Mouse (Mus musculus) limb, embryonic 13.5 days (tissue): Measurements from ENCODE around the gene Nkiras2. TPM values are rescaled to one million over a fixed set of nuclear protein-coding genes. Genes with fewer than 3 reads are reported as not detected.
"Not testable (repeated sequence)": the region's sequence is repeated elsewhere in the genome, so short reads cannot be mapped to it uniquely, and the experiment has no call there.

Source experiments
- ATAC-seq: fragments of 200-750 bp; cut with Nextera tagmentation; 2 replicates; pipeline ENCODE4 v1.8.0; 2017; ENCODE audit warnings: low read depth, moderate number of reproducible peaks, moderate TSS enrichment; ENCODE audit not compliant: low FRiP score
- H3K27ac ChIP-seq: fragments of 300-500 bp; sonication (generic); 2 replicates; pipeline ENCODE4 v1.5.1; 2015; ENCODE audit warnings: inconsistent platforms, mild to moderate bottlenecking, moderate library complexity
- H3K27me3 ChIP-seq: fragments of 300-500 bp; sonication (generic); 2 replicates; pipeline ENCODE4 v1.6.1; 2015; ENCODE audit warnings: mild to moderate bottlenecking, inconsistent platforms
- H3K36me3 ChIP-seq: fragments of 300-500 bp; sonication (generic); 2 replicates; pipeline ENCODE4 v1.6.1; 2015; ENCODE audit warnings: inconsistent platforms, mild to moderate bottlenecking, moderate library complexity
- H3K4me1 ChIP-seq: fragments of 300-500 bp; sonication (generic); 2 replicates; pipeline ENCODE4 v1.6.1; 2015; ENCODE audit warnings: inconsistent platforms
- H3K4me2 ChIP-seq: fragments of 300-500 bp; sonication (generic); replicated peaks from 2 replicates; pipeline ENCODE4 v1.6.1; 2015; ENCODE audit warnings: inconsistent platforms, mild to moderate bottlenecking, moderate library complexity
- H3K4me3 ChIP-seq: fragments of 300-500 bp; sonication (generic); 2 replicates; pipeline ENCODE4 v1.5.1; 2015; ENCODE audit warnings: moderate library complexity, mild to moderate bottlenecking, inconsistent platforms
- H3K9ac ChIP-seq: fragments of 300-500 bp; sonication (generic); 2 replicates; pipeline ENCODE4 v1.6.1; 2015; ENCODE audit warnings: mild to moderate bottlenecking, inconsistent platforms
- H3K9me3 ChIP-seq: fragments of 300-500 bp; sonication (generic); 2 replicates; pipeline ENCODE4 v1.6.1; 2016; ENCODE audit warnings: inconsistent platforms
- WGBS: fragments of 180-500 bp; shearing (Covaris S2); methylation state at CpG from one replicate; pipeline ENCODE4 v1.1.7; 2015; 5-methylcytosine and 5-hydroxymethylcytosine counted together
- polyA plus RNA-seq: library from polyadenylated mRNA; unstranded; fragments of >200 nt; fragmentation: Nextera tagmentation; extraction: Ambion mirVana; gene quantifications from 2 replicates; pipeline ENCODE4 v1.2.1, GENCODE M21; 2015

The Nkiras2 gene
- polyA plus RNA-seq, 1 experiment from 2014 or later = 81.6 TPM

GRCm38 (mm10) chr11:100604321-100605005, 14.6 kb upstream of the Nkiras2 start:
- H3K27ac ChIP-seq = peak overlapping the region; percentile 44; the same call in 1 of the 2 replicates
- H3K9ac ChIP-seq = no peak overlapping the region
- peaks cover 43% of the 10 kb centered on the region for H3K36me3 ChIP-seq
- H3K4me1 ChIP-seq = peaks cover 6% of the 10 kb centered on the region
- no peak overlapping the region for H3K4me2 ChIP-seq
- ATAC-seq = no peak
- WGBS = 72% methylated on average over 4 of the region's 4 CpGs
- H3K9me3 ChIP-seq = no peaks in the 10 kb centered on the region
- H3K27me3 ChIP-seq = no peaks in the 10 kb centered on the region
- H3K4me3 ChIP-seq = no peak overlapping the region

- no peak for ATAC-seq
- 93% methylated on average over 10 of the region's 10 CpGs for WGBS
- Histone ChIP-seq H3K4me1 (peaks cover 10% of the 10 kb centered on the region), H3K27me3 (no peaks in the 10 kb centered on the region), H3K4me2 (no peak overlapping the region), H3K9ac (no peak overlapping the region), H3K36me3 (peaks cover 33% of the 10 kb centered on the region), H3K9me3 (no peaks in the 10 kb centered on the region), H3K4me3 (no peak overlapping the region), H3K27ac (no peak overlapping the region)
Observed at GRCm38 (mm10) chr11:100605451-100605850, 13.6 kb upstream of the Nkiras2 start.

- ATAC-seq = no peak
Observed at GRCm38 (mm10) chr11:100607121-100607520, 11.9 kb upstream of the Nkiras2 start.

GRCm38 (mm10) chr11:100608796-100609195, 10.2 kb upstream of the Nkiras2 start:
- Histone ChIP-seq H3K4me1 (peaks cover 10% of the 10 kb centered on the region), H3K9ac (no peak overlapping the region), H3K4me3 (no peak overlapping the region), H3K36me3 (peaks cover 18% of the 10 kb centered on the region), H3K27me3 (no peaks in the 10 kb centered on the region), H3K9me3 (no peaks in the 10 kb centered on the region), H3K4me2 (no peak overlapping the region), H3K27ac (no peak overlapping the region)
- 79% methylated on average over 4 of the region's 4 CpGs for WGBS
- no peak for ATAC-seq

More at GRCm38 (mm10) chr11:100607121-100607520, 11.9 kb upstream of the Nkiras2 start:
- Histone ChIP-seq H3K27ac (no peak overlapping the region), H3K36me3 (peaks cover 22% of the 10 kb centered on the region), H3K4me2 (no peak overlapping the region), H3K9me3 (no peaks in the 10 kb centered on the region), H3K4me1 (peaks cover 10% of the 10 kb centered on the region), H3K27me3 (no peaks in the 10 kb centered on the region), H3K4me3 (no peak overlapping the region), H3K9ac (no peak overlapping the region)
- WGBS = 88% methylated on average over 6 of the region's 6 CpGs

GRCm38 (mm10) chr11:100609355-100609996, 9.6 kb upstream of the Nkiras2 start:
- Histone ChIP-seq H3K27ac (no peak overlapping the region), H3K36me3 (peaks cover 18% of the 10 kb centered on the region), H3K27me3 (no peaks in the 10 kb centered on the region), H3K4me2 (no peak overlapping the region), H3K4me1 (peaks cover 5% of the 10 kb centered on the region), H3K9me3 (no peaks in the 10 kb centered on the region), H3K9ac (no peak overlapping the region), H3K4me3 (no peak overlapping the region)
- WGBS = 84% methylated on average over 5 of the region's 5 CpGs
- no peak for ATAC-seq

GRCm38 (mm10) chr11:100609997-100610680, 8.9 kb upstream of the Nkiras2 start:
- H3K4me2 ChIP-seq = no peak overlapping the region
- no peak overlapping the region for H3K4me3 ChIP-seq
- no peak for ATAC-seq
- peaks cover 4% of the 10 kb centered on the region; the same call in 1 of the 2 replicates for H3K4me1 ChIP-seq
- no peaks in the 10 kb centered on the region for H3K9me3 ChIP-seq
- H3K36me3 ChIP-seq = peaks cover 18% of the 10 kb centered on the region
- WGBS = 77% methylated on average over 9 of the region's 9 CpGs
- no peaks in the 10 kb centered on the region for H3K27me3 ChIP-seq
- H3K27ac ChIP-seq = no peak overlapping the region
- no peak overlapping the region; the same call in 1 of the 2 replicates for H3K9ac ChIP-seq

GRCm38 (mm10) chr11:100611627-100612026, 7.4 kb upstream of the Nkiras2 start:
- Histone ChIP-seq H3K9me3 (no peaks in the 10 kb centered on the region), H3K4me3 (no peak overlapping the region), H3K27ac (no peak overlapping the region), H3K36me3 (peaks cover 24% of the 10 kb centered on the region), H3K4me1 (peaks cover 4% of the 10 kb centered on the region; the same call in 1 of the 2 replicates), H3K9ac (no peak overlapping the region), H3K27me3 (no peaks in the 10 kb centered on the region), H3K4me2 (no peak overlapping the region)
- ATAC-seq = no peak
- 84% methylated on average over 6 of the region's 6 CpGs for WGBS

- no peaks in the 10 kb centered on the region for H3K9me3 ChIP-seq
- 85% methylated on average over 3 of the region's 3 CpGs for WGBS
- no peak overlapping the region for H3K27ac ChIP-seq
- no peaks in the 10 kb centered on the region for H3K27me3 ChIP-seq
- peaks cover 22% of the 10 kb centered on the region for H3K36me3 ChIP-seq
- H3K4me2 ChIP-seq = no peak overlapping the region
- ATAC-seq = no peak
- H3K4me1 ChIP-seq = peaks cover 13% of the 10 kb centered on the region
- H3K4me3 ChIP-seq = no peak overlapping the region
- no peak overlapping the region for H3K9ac ChIP-seq
Observed at GRCm38 (mm10) chr11:100613241-100613640, 5.8 kb upstream of the Nkiras2 start.

GRCm38 (mm10) chr11:100616332-100616731, 2.7 kb upstream of the Nkiras2 start:
- ATAC-seq = no peak
- H3K4me1 ChIP-seq = peaks cover 17% of the 10 kb centered on the region
- H3K4me2 ChIP-seq = no peak overlapping the region
- no peak overlapping the region for H3K4me3 ChIP-seq
- H3K36me3 ChIP-seq = peaks cover 16% of the 10 kb centered on the region
- H3K27ac ChIP-seq = no peak overlapping the region
- 91% methylated on average over 5 of the region's 5 CpGs for WGBS
- no peaks in the 10 kb centered on the region for H3K27me3 ChIP-seq
- H3K9me3 ChIP-seq = no peaks in the 10 kb centered on the region
- H3K9ac ChIP-seq = no peak overlapping the region

- not testable (repeated sequence) for H3K27me3 ChIP-seq, H3K4me3 ChIP-seq, ATAC-seq, H3K9ac ChIP-seq, H3K27ac ChIP-seq, H3K4me2 ChIP-seq, H3K9me3 ChIP-seq
- 94% methylated on average over 7 of the region's 7 CpGs for WGBS
- peaks cover 17% of the 10 kb centered on the region for H3K4me1 ChIP-seq
- H3K36me3 ChIP-seq = peaks cover 13% of the 10 kb centered on the region
Observed at GRCm38 (mm10) chr11:100616836-100617235, 2.2 kb upstream of the Nkiras2 start.

- no peak for ATAC-seq
- 82% methylated on average over 4 of the region's 4 CpGs for WGBS
- H3K27ac ChIP-seq = no peak overlapping the region
- H3K9me3 ChIP-seq = no peaks in the 10 kb centered on the region
- H3K36me3 ChIP-seq = peaks cover 7% of the 10 kb centered on the region
- H3K27me3 ChIP-seq = no peaks in the 10 kb centered on the region
- H3K4me1 ChIP-seq = peaks cover 19% of the 10 kb centered on the region
- peak overlapping the region; percentile 95 for H3K4me3 ChIP-seq
- no peak overlapping the region for H3K9ac ChIP-seq
- H3K4me2 ChIP-seq = peak overlapping the region; percentile 86
Observed at GRCm38 (mm10) chr11:100617480-100617879, 1.6 kb upstream of the Nkiras2 start.

- Histone ChIP-seq H3K27ac (peak overlapping the region; percentile 95), H3K27me3 (no peaks in the 10 kb centered on the region), H3K36me3 (peaks cover 7% of the 10 kb centered on the region), H3K4me1 (peaks cover 32% of the 10 kb centered on the region), H3K4me3 (peak overlapping the region; percentile 95), H3K9ac (peak overlapping the region; percentile 92), H3K4me2 (peak overlapping the region; percentile 86), H3K9me3 (no peaks in the 10 kb centered on the region)
- peak; percentile 96 for ATAC-seq
- WGBS = under 1% methylated on average over 40 of the region's 40 CpGs
Observed at GRCm38 (mm10) chr11:100619485-100619975, 486 bp downstream of the Nkiras2 start.
